8 mouse cellular contexts compared by ENCODE assay signal in genomic region chr1:180904039-180904814, GRCm38 (mm10). TPM values are rescaled to one million over a fixed set of nuclear protein-coding genes. Genes with fewer than 3 reads are reported as not detected.
DNase-seq lines count a peak whose midpoint lies in the region; ATAC-seq and TF ChIP-seq lines count a peak whose summit lies in the region.

Gene Pycr2 (plus strand): TSS chr1:180904293.

- H3K9ac ChIP-seq in hindbrain, embryonic 13.5 days, result peak within 1 kb of the TSS; percentile 94

- POLR2A ChIA-PET in Patski (lab: Charles Lee), result interaction anchor here (0.8 to 3.4 kb wide), 4 partner anchors 8 to 72 kb away, joined by 3 to 7 read pairs (median 3); partner anchors contain the start of gene Tmem63a

- H3K4me2 ChIP-seq in hindbrain, embryonic 13.5 days, result peak within 1 kb of the TSS; percentile 95

- CTCF ChIA-PET in Patski (lab: Charles Lee), result interaction anchor here (1.1 to 2.1 kb wide), 6 partner anchors 17 to 70 kb away, joined by 3 to 9 read pairs (median 4); no protein-coding TSS in a partner anchor

- ATAC-seq in Patski, result peak; percentile 92
- peak; percentile 97 for ATAC-seq in hindbrain, embryonic 13.5 days (ENCODE audit: low FRiP score)

- no peaks in the 10 kb centered on the region for H3K9me3 ChIP-seq in hindbrain, embryonic 13.5 days

- H3K27me3 ChIP-seq in Patski, result no peaks in the 10 kb centered on the region
- H3K27me3 ChIP-seq in hindbrain, embryonic 13.5 days, result no peaks in the 10 kb centered on the region

- H3K4me1 ChIP-seq in hindbrain, embryonic 13.5 days (replicated peaks), result peaks cover 25% of the 10 kb centered on the region

- WGBS in hindbrain, embryonic 13.5 days, result under 1% methylated on average over 52 of the region's 52 CpGs

- peaks cover 34% of the 10 kb centered on the region for H3K36me3 ChIP-seq in hindbrain, embryonic 13.5 days

- DNase-seq in Patski (ENCODE audit: low read depth, low spot score), result peak; percentile 70
- peak; percentile 97 for DNase-seq in cerebellum, postnatal 14 days
- peak; percentile 88 to 94 for DNase-seq in frontal cortex, postnatal 14 days (ENCODE audit: low spot score in 2 of 2)
- peak; percentile 91 to 92 for DNase-seq in layer of hippocampus, postnatal 36 days
- peak; percentile 96 for DNase-seq in lung, postnatal 36 days
- DNase-seq in retina, postnatal 1 day, result peak; percentile 96
- peak; percentile 88 to 89 for DNase-seq in urinary bladder, adult 18-20 months (ENCODE audit: low spot score in 2 of 2)

- in situ Hi-C loops in Patski (cut with MboI; ENCODE audit: low pct_unique_long_range_greater_than_20kb), result loop anchor here (5.0 kb wide), 1 partner anchor 68 kb away; no protein-coding TSS in a partner anchor

- H3K4me3 ChIP-seq in hindbrain, embryonic 13.5 days, result peak within 1 kb of the TSS; percentile 85

- TF ChIP-seq CTCF in Patski (IDR thresholded peaks at IDR 0.05), result no peak

- H3K27ac ChIP-seq in hindbrain, embryonic 13.5 days, result peak within 1 kb of the TSS; percentile 90

RNA-seq across cellular contexts. Expression of gene Pycr2, which starts in this region (rescaled TPM):
- polyA plus RNA-seq in Patski (2021), result 62.2 TPM
- 74.1 and 78.7 TPM in 2 replicates for polyA plus RNA-seq in hindbrain, embryonic 13.5 days (2015; fragmentation: Nextera tagmentation; extraction: Ambion mirVana)
- total RNA-seq in layer of hippocampus, postnatal 36 days (2021), result 10 to 100 TPM; 40.4 to 43.2 TPM

Comparison
In these comparisons a context has a peak if more than half of its experiments do, and no peak if none do; other contexts are left out.
1. Peak in every context shown above with its lines: DNase-seq, ATAC-seq, H3K4me3 ChIP-seq and H3K27ac ChIP-seq.